Mouse (Mus musculus) common myeloid progenitor, adult 5-6 weeks (primary cell): ENCODE data around the gene Eif4enif1. TPM values are rescaled to one million over a fixed set of nuclear protein-coding genes. Genes with fewer than 3 reads are reported as not detected.

Source experiments
- ATAC-seq: replicated peaks from 2 replicates; pipeline ENCODE4 v1.8.0; 2016; ENCODE audit warnings: low read depth, mild to moderate bottlenecking, moderate TSS enrichment, inconsistent platforms; ENCODE audit not compliant: poor library complexity, severe bottlenecking
- total RNA-seq: library from RNA; stranded (forward); fragments of 200-1000, 187-1606 nt; gene quantifications from 2 replicates; pipeline ENCODE4 v1.2.3, GENCODE M21; 2017

Gene Eif4enif1
- total RNA-seq, 1 experiment from 2014 or later = 75.0 TPM

GRCm38 (mm10) chr11:3265291-3266078 is 63.3 kb downstream of the Eif4enif1 start:
- ATAC-seq = no peak

DNA sequence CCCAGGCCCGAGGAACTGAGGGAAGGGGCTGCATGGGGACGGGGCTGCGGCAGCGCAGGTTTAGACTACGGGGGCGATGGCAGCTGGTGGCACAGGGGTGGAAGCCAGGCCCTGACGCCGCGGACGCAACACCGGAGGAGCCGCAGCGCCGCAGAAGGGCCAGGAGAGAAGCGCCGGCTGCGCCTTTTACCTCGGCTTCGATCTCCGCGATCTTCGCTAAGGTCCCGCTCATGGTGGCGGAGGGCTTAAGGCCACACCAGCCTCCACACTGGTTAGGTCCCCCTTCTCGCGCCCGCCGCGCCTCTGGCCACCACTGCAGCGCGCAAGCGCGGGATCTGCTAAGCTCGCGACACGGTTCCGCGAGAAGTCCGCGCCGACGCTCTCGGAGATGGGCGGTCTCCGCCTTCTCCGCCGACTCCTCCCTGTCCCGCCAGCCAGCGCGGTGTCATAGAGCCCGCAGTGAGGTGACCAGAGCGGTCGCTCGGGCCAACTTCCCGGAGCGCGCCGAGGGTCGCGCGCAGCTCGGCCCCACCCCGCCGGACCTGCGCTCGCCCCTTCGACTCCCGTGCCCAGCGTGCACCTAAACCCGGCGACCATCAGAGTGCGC is 64.0 kb downstream of the Eif4enif1 start, which contains the start of gene Drg1:
Drg1 (minus strand) TSS at position 337 of the 607 bp plus-strand sequence.
- ATAC-seq = peak; percentile 97

DNA sequence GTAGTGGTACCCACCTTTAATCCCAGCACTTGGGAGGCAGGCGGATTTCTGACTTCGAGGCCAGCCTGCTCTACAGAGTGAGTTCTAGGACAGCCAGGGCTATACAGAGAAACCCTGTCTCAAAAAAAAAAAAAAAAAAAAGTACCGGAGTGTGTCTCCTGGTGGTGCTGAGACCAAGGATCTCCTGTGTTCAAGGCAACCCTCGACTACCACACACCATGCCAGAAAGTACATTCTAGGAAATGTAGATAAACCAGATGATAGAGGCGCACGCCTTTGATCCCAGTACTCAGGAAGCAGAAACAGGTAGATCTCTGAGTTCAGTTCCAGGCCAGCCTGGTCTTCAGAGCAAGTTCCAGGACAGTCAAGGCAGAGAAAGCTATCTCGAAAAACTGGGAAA is 64.9 kb downstream of the Eif4enif1 start:
- ATAC-seq = no peak

DNA sequence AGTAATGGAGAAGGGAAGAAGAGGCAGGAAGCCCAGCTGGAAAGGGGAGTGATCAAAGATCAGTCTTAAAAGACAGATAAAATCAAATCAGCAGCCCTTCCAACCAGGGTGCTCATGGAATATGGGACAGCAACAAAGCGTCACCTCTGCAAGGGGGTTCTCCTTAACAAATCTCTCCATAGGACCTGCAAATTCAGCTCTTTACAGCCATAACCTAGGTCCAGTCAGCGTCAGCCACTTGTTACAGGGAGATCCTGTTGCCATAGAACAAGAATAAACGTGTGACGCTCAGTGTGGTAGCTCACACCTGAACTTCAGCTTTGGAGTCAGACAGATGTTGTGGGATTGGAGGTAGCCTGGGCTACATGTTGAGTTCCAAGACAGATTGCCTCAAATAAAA is 67.0 kb downstream of the Eif4enif1 start:
- no peak for ATAC-seq

DNA sequence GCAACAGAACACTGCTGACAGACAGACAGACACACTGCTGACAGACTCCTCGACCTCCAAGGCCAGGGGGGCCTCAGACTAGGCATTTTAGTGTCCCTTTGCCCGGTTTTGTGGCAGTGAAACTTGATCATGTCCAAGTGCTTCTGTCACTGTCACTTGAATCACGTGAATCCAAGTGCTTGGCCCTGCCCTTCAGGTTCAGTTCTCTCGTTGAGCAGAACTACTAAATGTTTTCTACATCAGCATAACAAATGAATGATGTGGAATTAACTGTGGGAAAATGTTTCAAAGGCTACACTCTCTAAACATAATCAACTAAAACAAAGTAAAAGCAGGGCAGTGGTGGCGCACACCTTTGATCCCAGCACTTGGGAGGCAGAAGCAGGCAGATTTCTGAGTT is 76.2 kb downstream of the Eif4enif1 start:
- ATAC-seq = no peak

DNA sequence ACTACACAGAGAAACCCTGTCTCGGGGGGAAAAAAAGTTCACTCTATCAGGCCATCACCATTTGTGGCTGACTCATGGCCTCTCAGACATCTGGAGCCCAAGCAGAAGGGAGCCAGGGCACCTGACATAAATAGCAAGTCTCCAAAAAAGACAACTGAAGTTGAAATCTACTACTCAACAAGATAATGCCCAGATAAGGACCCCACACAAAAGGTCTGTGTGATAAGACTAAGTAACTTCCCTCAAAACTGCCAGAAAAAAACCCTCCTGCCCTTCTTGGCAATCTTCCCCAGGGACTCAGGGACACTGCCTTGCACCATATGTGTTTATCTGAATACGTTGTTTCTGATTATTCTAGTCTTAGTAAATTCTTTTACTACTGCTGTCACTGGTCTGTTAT is 77.5 kb downstream of the Eif4enif1 start:
- ATAC-seq = peak; percentile 56

DNA sequence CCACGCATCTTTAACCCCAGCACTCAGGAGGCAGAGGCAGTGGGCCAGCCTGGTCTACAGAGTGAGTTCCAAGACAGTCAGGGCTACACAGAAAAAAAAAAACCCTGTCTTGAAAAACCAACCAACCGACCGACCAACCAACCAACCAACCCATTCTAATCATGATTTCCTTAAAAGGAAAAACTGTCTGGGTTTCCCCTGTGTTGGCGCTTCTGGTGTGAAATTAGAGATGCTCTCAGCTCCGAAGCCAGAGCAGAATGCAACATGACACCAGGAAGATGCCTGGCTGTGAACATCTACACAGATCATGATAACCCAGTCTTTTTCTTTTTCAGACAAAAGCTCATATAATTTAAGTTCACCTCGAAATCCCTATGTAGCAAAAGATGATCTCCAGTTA is 80.7 kb downstream of the Eif4enif1 start:
- ATAC-seq = no peak

- ATAC-seq = no peak
Observed at GRCm38 (mm10) chr11:3283645-3284044, 81.5 kb downstream of the Eif4enif1 start.

- no peak for ATAC-seq
Observed at GRCm38 (mm10) chr11:3285940-3286339, 83.7 kb downstream of the Eif4enif1 start.

DNA sequence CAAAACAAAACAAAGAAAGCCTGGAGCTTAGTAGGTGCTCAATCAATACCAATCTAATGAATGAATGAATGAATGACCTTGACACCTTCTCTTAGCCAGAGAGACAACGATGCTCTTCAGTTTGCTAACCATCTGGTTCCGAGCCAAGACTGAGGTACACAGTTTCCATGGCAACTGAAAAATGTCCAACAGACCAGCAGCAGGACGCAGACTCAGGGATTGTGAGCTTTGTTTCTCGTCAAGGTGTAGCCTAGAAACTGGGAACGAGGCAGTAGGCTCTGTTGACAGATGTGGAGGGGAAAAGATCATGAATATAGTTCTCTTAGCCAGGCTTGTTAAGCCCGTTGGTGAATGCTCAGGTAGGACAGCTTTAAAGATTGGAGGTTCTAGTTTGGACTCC is 84.9 kb downstream of the Eif4enif1 start:
- no peak for ATAC-seq

DNA sequence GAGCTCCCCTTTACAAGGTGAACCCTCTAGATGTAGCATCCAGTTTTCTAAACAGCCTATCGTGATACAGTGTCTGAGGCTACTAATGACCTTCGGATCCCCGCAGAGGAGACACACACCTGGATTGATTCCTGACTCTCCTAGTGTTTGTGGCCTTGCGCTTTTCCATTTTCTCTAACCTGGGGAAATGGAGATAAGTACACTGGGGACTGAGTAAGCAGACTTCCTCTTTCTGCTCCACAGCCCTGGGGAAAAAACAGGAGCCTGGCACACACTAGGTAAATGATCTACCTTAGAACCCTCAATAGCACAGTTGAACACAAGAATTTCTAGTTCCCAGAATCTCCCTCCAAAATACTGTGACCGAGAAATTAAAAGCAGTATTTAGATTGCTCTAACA is 85.7 kb downstream of the Eif4enif1 start:
- no peak for ATAC-seq

- ATAC-seq = peak; percentile 15
Observed at GRCm38 (mm10) chr11:3288521-3289301, 86.5 kb downstream of the Eif4enif1 start, which contains the start of gene Patz1. Gene Patz1 (plus strand): TSS chr11:3288874.

- ATAC-seq = peak; percentile 30
Observed at GRCm38 (mm10) chr11:3289302-3289802, 87.2 kb downstream of the Eif4enif1 start.

GRCm38 (mm10) chr11:3289803-3290639 is 87.8 kb downstream of the Eif4enif1 start:
- ATAC-seq = peak; percentile 19

DNA sequence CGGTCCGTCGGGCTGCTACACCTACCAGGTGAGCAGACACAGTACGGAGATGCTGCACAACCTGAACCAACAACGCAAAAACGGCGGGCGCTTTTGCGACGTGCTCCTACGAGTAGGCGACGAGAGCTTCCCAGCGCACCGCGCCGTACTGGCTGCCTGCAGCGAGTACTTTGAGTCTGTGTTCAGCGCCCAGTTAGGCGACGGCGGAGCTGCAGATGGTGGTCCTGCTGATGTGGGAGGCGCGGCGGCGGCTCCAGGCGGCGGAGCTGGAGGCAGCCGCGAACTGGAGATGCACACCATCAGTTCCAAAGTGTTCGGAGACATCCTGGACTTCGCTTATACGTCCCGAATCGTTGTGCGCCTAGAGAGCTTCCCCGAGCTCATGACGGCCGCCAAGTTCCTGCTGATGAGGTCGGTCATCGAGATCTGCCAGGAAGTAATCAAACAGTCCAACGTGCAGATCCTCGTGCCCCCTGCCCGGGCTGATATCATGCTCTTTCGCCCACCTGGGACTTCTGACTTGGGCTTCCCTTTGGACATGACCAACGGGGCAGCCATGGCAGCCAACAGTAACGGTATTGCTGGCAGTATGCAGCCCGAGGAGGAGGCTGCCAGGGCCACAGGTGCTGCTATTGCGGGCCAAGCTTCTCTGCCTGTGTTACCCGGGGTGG is 88.6 kb downstream of the Eif4enif1 start:
- ATAC-seq = no peak

DNA sequence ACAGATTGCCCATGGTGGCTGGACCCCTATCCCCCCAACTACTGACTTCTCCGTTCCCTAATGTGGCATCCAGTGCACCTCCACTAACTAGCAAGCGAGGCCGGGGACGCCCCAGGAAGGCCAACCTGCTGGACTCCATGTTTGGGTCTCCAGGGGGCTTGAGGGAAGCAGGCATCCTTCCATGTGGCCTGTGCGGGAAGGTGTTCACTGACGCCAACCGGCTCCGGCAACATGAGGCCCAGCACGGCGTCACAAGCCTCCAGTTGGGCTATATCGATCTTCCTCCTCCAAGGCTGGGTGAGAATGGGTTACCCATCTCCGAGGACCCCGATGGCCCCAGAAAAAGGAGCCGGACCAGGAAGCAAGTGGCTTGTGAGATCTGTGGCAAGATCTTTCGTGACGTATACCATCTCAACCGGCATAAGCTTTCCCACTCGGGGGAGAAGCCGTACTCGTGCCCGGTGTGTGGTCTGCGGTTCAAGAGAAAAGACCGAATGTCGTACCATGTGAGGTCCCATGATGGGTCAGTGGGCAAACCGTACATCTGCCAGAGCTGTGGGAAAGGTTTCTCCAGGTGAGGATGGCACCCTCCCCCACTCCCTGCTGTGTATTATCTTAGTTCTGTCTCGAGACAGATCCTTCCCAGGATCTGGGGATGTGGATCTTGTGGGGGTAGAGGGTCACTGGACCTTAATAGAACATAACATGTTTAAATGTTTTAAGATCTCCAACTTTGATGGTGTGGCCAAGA is 89.3 kb downstream of the Eif4enif1 start:
- peak; percentile 9 for ATAC-seq

DNA sequence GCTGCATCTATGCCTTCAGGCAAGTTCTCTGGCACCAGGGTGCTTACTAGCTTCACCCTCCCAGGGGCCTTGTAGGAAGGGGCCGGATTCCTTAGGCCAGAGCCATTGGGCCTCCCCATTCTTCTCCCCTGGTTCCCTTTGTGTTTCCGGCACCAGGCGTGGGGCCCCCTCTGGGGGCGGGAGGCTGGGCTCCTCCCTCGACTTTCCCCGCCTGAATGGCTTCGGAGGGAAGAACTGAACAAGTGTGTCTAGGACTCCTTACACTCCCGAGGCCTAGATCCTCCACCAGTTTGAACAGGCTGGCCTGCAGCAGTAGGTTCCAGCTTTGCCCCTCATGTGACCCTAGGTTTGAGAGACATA is 89.8 kb downstream of the Eif4enif1 start:
- ATAC-seq = peak; percentile 19

DNA sequence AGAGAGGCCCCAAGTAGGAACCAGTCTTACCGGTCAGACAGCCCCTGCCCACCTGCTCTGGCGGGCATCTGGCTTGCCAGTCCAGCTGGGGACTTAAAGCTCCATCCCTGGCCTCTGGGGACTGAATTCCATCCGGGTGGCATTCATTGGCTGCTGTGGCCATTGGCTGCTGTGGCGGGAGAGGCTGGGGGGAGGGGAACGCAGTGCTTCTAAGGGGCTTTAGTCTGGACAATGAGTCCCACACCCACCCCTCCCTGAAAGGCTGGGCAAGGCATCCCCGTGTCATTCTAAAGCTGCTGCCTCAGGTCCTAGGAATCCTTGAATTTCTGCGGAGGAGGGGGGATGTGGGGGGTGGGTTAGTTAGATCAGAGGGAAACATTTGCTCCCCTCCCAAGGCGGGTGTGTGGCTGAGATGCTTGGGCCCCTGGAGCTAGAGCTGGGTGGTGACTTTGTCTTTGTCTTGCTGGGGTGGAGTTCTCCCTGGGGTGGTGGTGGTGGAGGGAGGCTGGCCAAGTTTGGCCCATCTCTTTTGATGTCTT is 90.6 kb downstream of the Eif4enif1 start:
- no peak for ATAC-seq
